Mouse (Mus musculus) kidney, adult 10 weeks (tissue): ENCODE data around the gene Zfp872. TPM values are rescaled to one million over a fixed set of nuclear protein-coding genes. Genes with fewer than 3 reads are reported as not detected.

Experiments
- polyA plus RNA-seq: library from polyadenylated mRNA; stranded (reverse); fragments of 350-450 nt; fragmentation: Illumina TruSeq; extraction: RNeasy Lipid Tissue Mini Kit (QIAGEN cat#74804); gene quantifications from one replicate; pipeline ENCODE4 v1.2.3, GENCODE M21; 2014; ENCODE audit warnings: low read depth, low replicate concordance

Gene Zfp872
- 0.20 TPM for polyA plus RNA-seq

DNA sequence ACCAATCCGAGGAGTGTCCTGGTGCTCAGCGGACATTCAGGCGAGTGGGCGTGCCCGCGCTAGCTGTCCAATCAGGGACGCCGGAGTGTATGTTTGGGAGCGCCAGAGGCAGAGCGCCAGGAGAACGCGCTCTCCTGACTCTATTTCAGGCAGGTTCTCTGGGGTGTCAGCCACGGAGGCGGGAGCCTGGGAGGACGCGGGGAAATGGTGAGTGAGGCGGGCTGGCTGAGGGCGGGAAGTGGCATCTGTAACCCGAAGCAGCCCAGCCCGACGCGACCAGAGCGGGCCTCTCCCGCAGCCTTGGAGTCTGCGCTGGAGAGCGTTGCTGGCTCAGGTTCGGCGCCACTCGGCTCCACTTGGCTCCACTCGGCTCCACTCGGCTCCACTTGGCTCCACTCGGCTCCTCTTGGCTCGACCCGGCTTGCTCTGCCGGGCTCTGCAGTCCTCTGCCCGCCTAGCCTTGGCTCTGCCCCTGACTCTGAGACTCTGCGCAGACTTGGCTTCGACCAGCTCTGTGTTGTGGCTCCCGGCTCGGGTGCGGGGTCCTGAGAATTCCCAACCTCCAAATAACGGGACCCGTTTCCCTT, at the start of gene Zfp872:
Gene Zfp872 (plus strand): TSS at position 66 of the 587 bp plus-strand sequence.

DNA sequence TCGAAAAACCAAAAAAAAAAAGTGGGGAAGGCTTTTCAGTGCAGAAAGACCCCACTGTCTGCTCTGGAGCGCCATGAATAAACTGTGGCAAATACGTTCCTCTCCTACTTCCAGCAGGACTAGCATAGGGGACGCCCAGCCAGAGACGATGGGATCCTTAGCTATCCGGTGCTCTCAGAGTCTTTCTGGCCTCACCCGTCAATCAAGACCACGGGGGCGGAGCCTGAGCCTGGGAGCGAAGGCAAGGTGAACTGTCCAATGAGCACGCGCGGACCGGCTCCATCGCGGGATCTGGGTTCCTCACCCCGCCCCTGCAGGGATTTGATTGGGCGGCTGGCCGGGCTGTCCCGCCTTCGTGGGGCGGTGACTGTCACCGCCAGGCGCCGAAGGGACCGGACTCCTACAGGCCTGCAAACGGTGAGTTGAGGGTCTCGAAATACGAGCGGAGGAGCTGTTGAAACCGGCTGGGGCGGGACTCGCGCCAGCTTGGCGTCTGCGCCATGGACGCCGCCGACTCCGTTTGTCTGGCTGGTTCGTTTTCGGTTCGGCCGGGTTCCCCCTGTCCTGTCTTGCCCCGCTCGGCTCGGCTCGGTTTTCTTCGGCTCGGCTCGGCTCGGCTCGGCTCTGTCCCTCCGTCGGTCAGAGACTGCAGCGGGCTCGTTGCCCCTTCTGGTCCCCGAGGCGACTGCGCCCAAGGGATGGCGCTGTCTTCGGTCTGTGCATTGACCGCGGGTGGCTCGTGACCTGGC, 31.2 kb upstream of the Zfp872 start, which contains the start of gene Pigyl:
Gene Pigyl (plus strand): TSS at position 350 of the 749 bp plus-strand sequence.

DNA sequence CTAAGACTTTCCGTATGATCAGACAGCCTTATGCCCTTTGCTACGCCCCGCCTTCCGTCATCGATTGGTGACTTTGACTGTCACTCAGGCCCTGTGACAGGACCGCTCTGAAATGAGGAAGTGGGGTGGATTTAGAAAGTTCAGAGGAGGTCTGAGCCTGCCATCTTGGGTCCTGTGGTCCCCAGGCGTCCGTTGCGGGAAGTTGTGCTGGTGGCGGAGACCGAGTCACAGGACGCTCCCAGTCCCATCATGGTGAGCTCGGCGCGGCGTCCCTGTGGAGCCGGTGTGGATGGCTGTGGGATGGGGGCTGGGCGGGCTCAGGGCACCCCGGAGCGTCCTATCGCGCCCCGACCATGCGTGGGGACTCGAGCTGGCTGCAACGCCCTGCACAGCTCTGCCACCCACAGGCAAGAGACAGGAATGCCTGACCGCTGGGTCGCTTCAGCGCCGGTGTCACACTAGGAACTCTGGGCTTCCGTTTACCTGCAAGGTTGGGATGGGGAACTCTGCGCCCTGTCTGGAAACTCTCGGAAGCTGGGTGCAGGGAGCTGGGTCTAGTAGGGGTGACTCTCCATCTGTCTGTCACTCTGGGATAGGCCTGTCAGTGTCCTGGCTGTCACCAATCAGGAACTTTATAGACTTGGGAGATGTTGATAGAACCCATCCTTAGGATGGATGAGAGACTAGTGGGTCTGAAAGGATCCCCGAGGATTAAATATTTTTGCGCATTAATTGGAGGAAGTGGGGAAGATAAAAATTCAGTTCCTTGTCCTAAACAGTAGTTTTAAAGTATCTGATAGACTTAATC, 37.9 kb downstream of the Zfp872 start, which contains the start of gene Zfp809:
Gene Zfp809 (plus strand): TSS at position 134 of the 808 bp plus-strand sequence.

Other genes with a start within 250 kb of the Zfp872 start
- 6.1 TPM for gene Swsap1, start 232.3 kb upstream of the Zfp872 start, polyA plus RNA-seq
- gene Epor, start 224.6 kb upstream of the Zfp872 start, polyA plus RNA-seq: not detected
- 2.5 TPM for gene Rgl3, start 198.6 kb upstream of the Zfp872 start, polyA plus RNA-seq
- not detected for gene Ccdc151, start 185.5 kb upstream of the Zfp872 start, polyA plus RNA-seq
- 7.0 TPM for gene Prkcsh, start 185.3 kb upstream of the Zfp872 start, polyA plus RNA-seq
- gene Elavl3, start 136.1 kb upstream of the Zfp872 start, polyA plus RNA-seq: 0.16 TPM
- not detected for gene Gm49318, start 116.8 kb upstream of the Zfp872 start, polyA plus RNA-seq
- gene Zfp653, start 116.7 kb upstream of the Zfp872 start, polyA plus RNA-seq: 0.16 TPM
- gene Ecsit, start 102.7 kb upstream of the Zfp872 start, polyA plus RNA-seq: 8.3 TPM
- 5.1 TPM for gene Cnn1, start 88.9 kb upstream of the Zfp872 start, polyA plus RNA-seq
- gene Elof1, start 70.9 kb upstream of the Zfp872 start, polyA plus RNA-seq: 7.7 TPM
- gene Acp5, start 52.4 kb upstream of the Zfp872 start, polyA plus RNA-seq: 3.6 TPM
- gene Pigyl, start 31.2 kb upstream of the Zfp872 start, polyA plus RNA-seq: 4.6 TPM
- 66.2 TPM for gene Zfp809, start 37.6 kb downstream of the Zfp872 start, polyA plus RNA-seq
- gene Zfp599, start 71.8 kb downstream of the Zfp872 start, polyA plus RNA-seq: 0.97 TPM
- gene Zfp810, start 119.6 kb downstream of the Zfp872 start, polyA plus RNA-seq: 46.8 TPM
- 1.2 TPM for gene Anln, start 201.1 kb downstream of the Zfp872 start, polyA plus RNA-seq
- gene 9530077C05Rik, start 223.4 kb downstream of the Zfp872 start, polyA plus RNA-seq: 1.3 TPM